Mouse (Mus musculus) spleen, postnatal 36 days (tissue): Measurements from ENCODE around the gene Clec4n.
"Not testable (repeated sequence)": the region's sequence is repeated elsewhere in the genome, so short reads cannot be mapped to it uniquely, and the experiment has no call there.

Experiments used
- DNase-seq, 2 experiments: peaks; one replicate each; pipeline ENCODE4 v3.0.0; 2022; ENCODE audit warnings: low spot score in 2 of 2, mixed read lengths in 1 of 2

Clec4n gene

GRCm38 (mm10) chr6:123229644-123230043 is at the start of gene Clec4n:
Clec4n (plus strand) TSS chr6:123229843.
- no peak for DNase-seq

GRCm38 (mm10) chr6:123184862-123185261 is 44.8 kb upstream of the Clec4n start:
- DNase-seq = peak in 1 of 2 experiments; percentile 24

- DNase-seq = peak in 1 of 2 experiments; percentile 3
These were observed 22.2 kb upstream of the Clec4n start for GRCm38 (mm10) chr6:123207187-123208076.

GRCm38 (mm10) chr6:123208077-123208439 is 21.6 kb upstream of the Clec4n start:
- DNase-seq = not testable (repeated sequence)

GRCm38 (mm10) chr6:123211726-123212125 is 17.9 kb upstream of the Clec4n start:
- no peak for DNase-seq

GRCm38 (mm10) chr6:123227519-123228166 is 2.0 kb upstream of the Clec4n start:
- no peak for DNase-seq

GRCm38 (mm10) chr6:123231149-123231548 is 1.5 kb downstream of the Clec4n start:
- no peak for DNase-seq

- DNase-seq = no peak
These were observed 7.9 kb downstream of the Clec4n start for GRCm38 (mm10) chr6:123237582-123237981.

GRCm38 (mm10) chr6:123244201-123244600 is 14.6 kb downstream of the Clec4n start:
- DNase-seq = no peak

GRCm38 (mm10) chr6:123248862-123249261 is 19.2 kb downstream of the Clec4n start:
- DNase-seq = not testable (repeated sequence)

GRCm38 (mm10) chr6:123252735-123253134 is 23.1 kb downstream of the Clec4n start:
- no peak for DNase-seq

- DNase-seq = no peak
These were observed 29.3 kb downstream of the Clec4n start for GRCm38 (mm10) chr6:123258946-123259345.

GRCm38 (mm10) chr6:123259889-123260603 is 30.4 kb downstream of the Clec4n start:
- DNase-seq = no peak

- no peak for DNase-seq
These were observed 31.2 kb downstream of the Clec4n start for GRCm38 (mm10) chr6:123260868-123261267.

- no peak for DNase-seq
These were observed 32.0 kb downstream of the Clec4n start, which contains the start of gene Clec4d for GRCm38 (mm10) chr6:123261555-123262161. Clec4d (plus strand) TSS chr6:123262111.

- DNase-seq = no peak
These were observed 34.6 kb downstream of the Clec4n start for GRCm38 (mm10) chr6:123264194-123264593.

GRCm38 (mm10) chr6:123265809-123266208 is 36.2 kb downstream of the Clec4n start:
- peak in 1 of 2 experiments; percentile 13 for DNase-seq

GRCm38 (mm10) chr6:123266945-123267344 is 37.3 kb downstream of the Clec4n start:
- DNase-seq = no peak

- no peak for DNase-seq
These were observed 49.8 kb downstream of the Clec4n start for GRCm38 (mm10) chr6:123279443-123279842.

GRCm38 (mm10) chr6:123286311-123286710 is 56.7 kb downstream of the Clec4n start:
- no peak for DNase-seq

- no peak for DNase-seq
These were observed 59.3 kb downstream of the Clec4n start for GRCm38 (mm10) chr6:123288931-123289330.

GRCm38 (mm10) chr6:123289753-123290152 is 60.1 kb downstream of the Clec4n start, which contains the start of gene Clec4e:
Clec4e (minus strand) TSS chr6:123289870.
- DNase-seq = no peak
